In the genomic region with DNA sequence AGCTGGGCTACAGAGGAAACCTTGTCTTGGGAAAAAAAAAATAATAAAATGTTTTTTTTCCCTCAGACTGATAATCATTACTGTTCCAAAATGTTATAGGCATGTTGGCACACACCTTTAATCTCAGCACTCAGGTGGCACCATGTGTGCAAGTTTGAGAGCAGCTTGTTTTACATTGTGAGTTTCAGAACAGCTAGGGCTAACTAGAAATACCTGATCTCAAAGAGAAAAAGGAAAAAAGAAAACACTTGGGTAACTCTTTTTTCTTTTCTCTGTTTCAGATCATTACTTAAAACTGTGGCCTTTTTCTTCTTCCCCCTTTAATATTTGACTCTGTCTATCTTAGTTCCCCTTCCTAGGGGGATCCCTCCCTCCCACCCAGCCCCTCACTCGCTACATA, we compare ENCODE assay signal across 17 mouse cellular contexts. TPM values are rescaled to one million over a fixed set of nuclear protein-coding genes. Genes with fewer than 3 reads are reported as not detected.
A peak's percentile ranks its signal among the peaks of the same experiment; 100 is the strongest.
DNase-seq lines count a peak whose midpoint lies in the region; TF ChIP-seq lines count a peak whose summit lies in the region.
"Had no signal": no experiment of that assay in that cellular context is flagged by ENCODE, and none has a peak within 500 bp of the region (broad histone marks: within the 10 kb centered on the region; RNA-seq: fewer than 3 reads in every experiment).

No protein-coding gene starts in this region.

- no peak overlapping the region for H3K9ac ChIP-seq in CH12.LX (ENCODE audit: insufficient read depth, low read depth)

- H3K4me1 ChIP-seq in CH12.LX (ENCODE audit: control insufficient read depth in 1 of 2, insufficient read depth in 2 of 2), result peaks cover 2 to 13% of the 10 kb centered on the region in 2 experiments; a peak in 2 of 4 replicates

- no peak for DNase-seq in CH12.LX (ENCODE audit: extremely low read depth)
- DNase-seq in MN1 (ENCODE audit: low spot score), result no peak
- DNase-seq: adrenal gland, adult 2 months; adrenal gland, adult 8-10 months; adrenal gland, postnatal 10 days; adrenal gland, postnatal 14 days; adrenal gland, postnatal 25 days; adrenal gland, postnatal 36 days; B cell, adult 2 months; cerebellum, adult 11 months; cerebellum, adult 11-12 months; cerebellum, adult 18-20 months; cerebellum, adult 2 months; cerebellum, adult 8-10 months; cerebellum, adult 9-10 months had no signal

- TF ChIP-seq CTCF in CH12.LX (conservative IDR thresholded peaks at IDR 0.05 in 1 of 2, IDR thresholded peaks at IDR 0.05 in 1 of 2; ENCODE audit: low read depth in 2 of 2, low read length in 2 of 2), result no peak

- no peak for TF ChIP-seq RAD21 in CH12.LX (IDR thresholded peaks at IDR 0.05; ENCODE audit: low read depth, low read length)

- peaks cover 24 to 51% of the 10 kb centered on the region in 2 experiments for H3K36me3 ChIP-seq in CH12.LX (replicated peaks in 1 of 2; ENCODE audit: control insufficient read depth in 1 of 2, insufficient read depth in 1 of 2, low read length in 1 of 2)

- dilution Hi-C loops in CH12.LX (cut with MboI; ENCODE audit: extremely low pct_ligation_motif_present, extremely low pct_unique_long_range_greater_than_20kb, low sequenced_read_pairs), result no loop called here

- no peak for TF ChIP-seq POLR2A in CH12.LX (IDR thresholded peaks at IDR 0.05; ENCODE audit: low read depth, low read length)

- H3K4me2 ChIP-seq in CH12.LX (ENCODE audit: insufficient read depth, low read depth, poor library complexity, severe bottlenecking), result no peak overlapping the region

- H3K27ac ChIP-seq in CH12.LX (ENCODE audit: insufficient read depth, low read depth), result no peak overlapping the region

- in situ Hi-C loops in CH12.LX (cut with MboI; ENCODE audit: low pct_ligation_motif_present, low pct_unique_long_range_greater_than_20kb, low sequenced_read_pairs), result no loop called here

- no peaks in the 10 kb centered on the region for H3K27me3 ChIP-seq in CH12.LX (replicated peaks)
- H3K27me3 ChIP-seq: Patski had no signal

- no peaks in the 10 kb centered on the region for H3K9me3 ChIP-seq in CH12.LX (replicated peaks; ENCODE audit: low read length)
- H3K9me3 ChIP-seq: G1E had no signal

- no peak overlapping the region for H3K4me3 ChIP-seq in CH12.LX (replicated peaks in 1 of 3; ENCODE audit: low read depth in 2 of 3, low read length in 2 of 3, poor library complexity in 1 of 3)

- TF ChIP-seq EP300 in CH12.LX (IDR thresholded peaks at IDR 0.05; ENCODE audit: low read length), result peak; percentile 59; the same call in 1 of the 2 replicates

- H3K79me2 ChIP-seq in CH12.LX (replicated peaks; ENCODE audit: control insufficient read depth, extremely low read depth, insufficient read depth, poor library complexity, severe bottlenecking), result no peaks in the 10 kb centered on the region

TF ChIP-seq in CH12.LX, 34 proteins besides CTCF, POLR2A, EP300 and RAD21:
- no peak for TF ChIP-seq NRF1 (IDR thresholded peaks at IDR 0.05; ENCODE audit: low read depth, low read length)
- TF ChIP-seq MAX (IDR thresholded peaks at IDR 0.05; ENCODE audit: low read length), result no peak
- no peak for TF ChIP-seq E2F4 (IDR thresholded peaks at IDR 0.05; ENCODE audit: insufficient replicate concordance, low read depth, low read length)
- TF ChIP-seq IRF4 (IDR thresholded peaks at IDR 0.05; ENCODE audit: low read depth, low read length), result peak; percentile 71
- peak; percentile 43; the same call in 1 of the 2 replicates for TF ChIP-seq MXI1 (IDR thresholded peaks at IDR 0.05; ENCODE audit: low read depth, low read length)
- TF ChIP-seq USF1 (IDR thresholded peaks at IDR 0.05; ENCODE audit: low read depth, low read length), result no peak
- no peak for TF ChIP-seq ZKSCAN1 (IDR thresholded peaks at IDR 0.05; ENCODE audit: borderline replicate concordance, low read depth, low read length)
- TF ChIP-seq CHD1 (IDR thresholded peaks at IDR 0.05; ENCODE audit: low read depth, low read length), result no peak
- TF ChIP-seq POLR2AphosphoS2 (IDR thresholded peaks at IDR 0.05; ENCODE audit: low read depth, low read length), result 0 out of 2 replicates have a peak, but pooled peaks have one; percentile 39
- 0 out of 2 replicates have a peak, but pooled peaks have one; percentile 58 for TF ChIP-seq MYC (IDR thresholded peaks at IDR 0.05; ENCODE audit: low read depth, low read length)
- TF ChIP-seq JUN (IDR thresholded peaks at IDR 0.05; ENCODE audit: insufficient read depth, low read depth, low read length), result no peak; the same call in 1 of the 2 replicates
- peak; percentile 65 for TF ChIP-seq ZNF384 (IDR thresholded peaks at IDR 0.05; ENCODE audit: low read depth, low read length)
- TF ChIP-seq SIN3A (IDR thresholded peaks at IDR 0.05; ENCODE audit: low read length), result no peak
- no peak for TF ChIP-seq TBP (conservative IDR thresholded peaks at IDR 0.05; ENCODE audit: low read depth, low read length)
- TF ChIP-seq BHLHE40 (IDR thresholded peaks at IDR 0.05; ENCODE audit: low read depth, low read length), result 0 out of 2 replicates have a peak, but pooled peaks have one; percentile 18
- no peak for TF ChIP-seq PAX5 (IDR thresholded peaks at IDR 0.05; ENCODE audit: low read length)
- TF ChIP-seq SMC3 (IDR thresholded peaks at IDR 0.05; ENCODE audit: low read depth, low read length), result peak; percentile 6; the same call in 1 of the 2 replicates
- TF ChIP-seq GABPA (IDR thresholded peaks at IDR 0.05; ENCODE audit: insufficient replicate concordance, low read depth, low read length), result no peak
- no peak for TF ChIP-seq ZC3H11A (IDR thresholded peaks at IDR 0.05; ENCODE audit: low read depth, low read length)
- no peak for TF ChIP-seq MAFK (IDR thresholded peaks at IDR 0.05; ENCODE audit: insufficient replicate concordance, low read length)
- no peak for TF ChIP-seq MEF2A (IDR thresholded peaks at IDR 0.05; ENCODE audit: borderline replicate concordance, low read depth, low read length)
- no peak for TF ChIP-seq USF2 (conservative IDR thresholded peaks at IDR 0.05; ENCODE audit: low read depth, low read length)

RNA-seq across cellular contexts. Expression of gene Ppa2, which starts 51.5 kb away (rescaled TPM):
- total RNA-seq in CH12.LX (2012; rRNA removed) (129 and 132 TPM in 2 replicates), CH12.LX (2014; rRNA removed) (119 and 145 TPM in 2 replicates)
- polyA plus RNA-seq in CH12.LX (2012; ENCODE audit: insufficient read length, low read depth), result 98.3 and 101 TPM in 2 replicates
